Mouse (Mus musculus): ENCODE results near the gene Mcrs1. TPM values are rescaled to one million over a fixed set of nuclear protein-coding genes. Genes with fewer than 3 reads are reported as not detected.

Mcrs1 gene
- polyA plus RNA-seq, 1 experiment: 109 TPM

- TF ChIP-seq CTCF (IDR thresholded peaks at IDR 0.05; ENCODE audit: extremely low read depth, insufficient read depth, low read length) (no peak), POLR2A (IDR thresholded peaks at IDR 0.05; ENCODE audit: extremely low read depth, insufficient read depth, low read length) (no peak)
- no peak overlapping the region for H3K27ac ChIP-seq (ENCODE audit: insufficient read depth, low read length)
- no peak overlapping the region for H3K4me3 ChIP-seq (ENCODE audit: insufficient read depth, low read length)
- H3K4me1 ChIP-seq (ENCODE audit: control insufficient read depth, insufficient read depth, low read length): peaks cover 2% of the 10 kb centered on the region
These were observed 34.1 kb downstream of the Mcrs1 start for GRCm38 (mm10) chr15:99217630-99218029.

GRCm38 (mm10) chr15:99215741-99216463 is 35.9 kb downstream of the Mcrs1 start:
- Histone ChIP-seq H3K27ac (ENCODE audit: insufficient read depth, low read length) (no peak overlapping the region), H3K4me3 (ENCODE audit: insufficient read depth, low read length) (no peak overlapping the region), H3K4me1 (ENCODE audit: control insufficient read depth, insufficient read depth, low read length) (no peaks in the 10 kb centered on the region)
- TF ChIP-seq POLR2A (IDR thresholded peaks at IDR 0.05; ENCODE audit: extremely low read depth, insufficient read depth, low read length): no peak
- TF ChIP-seq CTCF (IDR thresholded peaks at IDR 0.05; ENCODE audit: extremely low read depth, insufficient read depth, low read length): no peak

GRCm38 (mm10) chr15:99214941-99215340 is 36.8 kb downstream of the Mcrs1 start:
- no peak overlapping the region for H3K4me3 ChIP-seq (ENCODE audit: insufficient read depth, low read length)
- no peak overlapping the region for H3K27ac ChIP-seq (ENCODE audit: insufficient read depth, low read length)
- TF ChIP-seq CTCF (IDR thresholded peaks at IDR 0.05; ENCODE audit: extremely low read depth, insufficient read depth, low read length): peak; percentile 34; the same call in 1 of the 2 replicates
- no peak for TF ChIP-seq POLR2A (IDR thresholded peaks at IDR 0.05; ENCODE audit: extremely low read depth, insufficient read depth, low read length)
- H3K4me1 ChIP-seq (ENCODE audit: control insufficient read depth, insufficient read depth, low read length): no peaks in the 10 kb centered on the region

- no peak overlapping the region for H3K4me3 ChIP-seq (ENCODE audit: insufficient read depth, low read length)
- TF ChIP-seq CTCF (IDR thresholded peaks at IDR 0.05; ENCODE audit: extremely low read depth, insufficient read depth, low read length) (no peak), POLR2A (IDR thresholded peaks at IDR 0.05; ENCODE audit: extremely low read depth, insufficient read depth, low read length) (no peak)
These were observed 38.6 kb downstream of the Mcrs1 start for GRCm38 (mm10) chr15:99213183-99213582.

GRCm38 (mm10) chr15:99205959-99206358 is 45.8 kb downstream of the Mcrs1 start:
- TF ChIP-seq CTCF (IDR thresholded peaks at IDR 0.05; ENCODE audit: extremely low read depth, insufficient read depth, low read length): no peak
- TF ChIP-seq POLR2A (IDR thresholded peaks at IDR 0.05; ENCODE audit: extremely low read depth, insufficient read depth, low read length): no peak
- Histone ChIP-seq H3K4me3 (ENCODE audit: insufficient read depth, low read length) (no peak overlapping the region), H3K27ac (ENCODE audit: insufficient read depth, low read length) (no peak overlapping the region), H3K4me1 (ENCODE audit: control insufficient read depth, insufficient read depth, low read length) (peaks cover 3% of the 10 kb centered on the region)

More at GRCm38 (mm10) chr15:99213183-99213582, 38.6 kb downstream of the Mcrs1 start:
- H3K4me1 ChIP-seq (ENCODE audit: control insufficient read depth, insufficient read depth, low read length): no peaks in the 10 kb centered on the region
- H3K27ac ChIP-seq (ENCODE audit: insufficient read depth, low read length): no peak overlapping the region

- H3K27ac ChIP-seq (ENCODE audit: insufficient read depth, low read length): no peak overlapping the region
- TF ChIP-seq CTCF (IDR thresholded peaks at IDR 0.05; ENCODE audit: extremely low read depth, insufficient read depth, low read length): peak; percentile 40; the same call in 1 of the 2 replicates
- TF ChIP-seq POLR2A (IDR thresholded peaks at IDR 0.05; ENCODE audit: extremely low read depth, insufficient read depth, low read length): no peak
- no peaks in the 10 kb centered on the region for H3K4me1 ChIP-seq (ENCODE audit: control insufficient read depth, insufficient read depth, low read length)
- no peak overlapping the region for H3K4me3 ChIP-seq (ENCODE audit: insufficient read depth, low read length)
These were observed 53.0 kb downstream of the Mcrs1 start for GRCm38 (mm10) chr15:99198761-99199160.

GRCm38 (mm10) chr15:99195043-99195442 is 56.7 kb downstream of the Mcrs1 start:
- H3K4me3 ChIP-seq (ENCODE audit: insufficient read depth, low read length): no peak overlapping the region
- H3K27ac ChIP-seq (ENCODE audit: insufficient read depth, low read length): no peak overlapping the region
- no peaks in the 10 kb centered on the region for H3K4me1 ChIP-seq (ENCODE audit: control insufficient read depth, insufficient read depth, low read length)
- TF ChIP-seq POLR2A (IDR thresholded peaks at IDR 0.05; ENCODE audit: extremely low read depth, insufficient read depth, low read length): no peak
- TF ChIP-seq CTCF (IDR thresholded peaks at IDR 0.05; ENCODE audit: extremely low read depth, insufficient read depth, low read length): no peak

GRCm38 (mm10) chr15:99194358-99194757 is 57.4 kb downstream of the Mcrs1 start:
- Histone ChIP-seq H3K27ac (ENCODE audit: insufficient read depth, low read length) (no peak overlapping the region), H3K4me3 (ENCODE audit: insufficient read depth, low read length) (no peak overlapping the region), H3K4me1 (ENCODE audit: control insufficient read depth, insufficient read depth, low read length) (no peaks in the 10 kb centered on the region)
- TF ChIP-seq POLR2A (IDR thresholded peaks at IDR 0.05; ENCODE audit: extremely low read depth, insufficient read depth, low read length): no peak
- TF ChIP-seq CTCF (IDR thresholded peaks at IDR 0.05; ENCODE audit: extremely low read depth, insufficient read depth, low read length): no peak

Other genes with a start within 250 kb of the Mcrs1 start
- gene Tuba1c, start 222.1 kb downstream of the Mcrs1 start, polyA plus RNA-seq (2012; rRNA removed): 5.5 and 7.1 TPM in 2 replicates
- 3.1 and 3.2 TPM in 2 replicates for gene Prph, start 196.8 kb downstream of the Mcrs1 start, polyA plus RNA-seq (2012; rRNA removed)
- 0.76 and 1.1 TPM in 2 replicates for gene Troap, start 177.4 kb downstream of the Mcrs1 start, polyA plus RNA-seq (2012; rRNA removed)
- not detected in 2 replicates for gene C1ql4, start 164.1 kb downstream of the Mcrs1 start, polyA plus RNA-seq (2012; rRNA removed)
- 0.06 TPM in 2 replicates for gene Dnajc22, start 158.8 kb downstream of the Mcrs1 start, polyA plus RNA-seq (2012; rRNA removed)
- 25.8 and 27.4 TPM in 2 replicates for gene Spats2, start 126.0 kb downstream of the Mcrs1 start, polyA plus RNA-seq (2012; rRNA removed)
- 180 and 182 TPM in 2 replicates for gene Kcnh3, start 27.1 kb downstream of the Mcrs1 start, polyA plus RNA-seq (2012; rRNA removed)
- 156 and 168 TPM in 2 replicates for gene Prpf40b, start 43.1 kb upstream of the Mcrs1 start, polyA plus RNA-seq (2012; rRNA removed)
- 0.69 and 1.1 TPM in 2 replicates for gene Fam186b, start 43.9 kb upstream of the Mcrs1 start, polyA plus RNA-seq (2012; rRNA removed)
- gene Fmnl3, start 118.5 kb upstream of the Mcrs1 start, polyA plus RNA-seq (2012; rRNA removed): 13.7 and 15.4 TPM in 2 replicates
- gene Tmbim6, start 140.9 kb upstream of the Mcrs1 start, polyA plus RNA-seq (2012; rRNA removed): 369 and 399 TPM in 2 replicates
- 11.9 TPM in 2 replicates for gene Nckap5l, start 205.8 kb upstream of the Mcrs1 start, polyA plus RNA-seq (2012; rRNA removed)
- gene Bcdin3d, start 222.8 kb upstream of the Mcrs1 start, polyA plus RNA-seq (2012; rRNA removed): 5.1 and 5.3 TPM in 2 replicates